Mouse (Mus musculus) embryonic facial prominence, embryonic 14.5 days (tissue): ENCODE data around the gene Anp32e. TPM values are rescaled to one million over a fixed set of nuclear protein-coding genes. Genes with fewer than 3 reads are reported as not detected.
"Not testable (repeated sequence)": the region's sequence is repeated elsewhere in the genome, so short reads cannot be mapped to it uniquely, and the experiment has no call there.

Experiments
- ATAC-seq: fragments of 200-750 bp; cut with Nextera tagmentation; 2 replicates; pipeline ENCODE4 v1.8.0; 2017; ENCODE audit warnings: low read depth, moderate number of reproducible peaks, moderate TSS enrichment
- DNase-seq: peaks from one replicate; pipeline ENCODE4 v3.0.0-alpha.2; 2015; ENCODE audit warnings: low spot score
- H3K27ac ChIP-seq: fragments of 300-500 bp; sonication (generic); replicated peaks from 2 replicates; pipeline ENCODE4 v1.5.1; 2014; ENCODE audit warnings: low read depth, mild to moderate bottlenecking, low read length, moderate library complexity
- H3K27me3 ChIP-seq: fragments of 300-500 bp; sonication (generic); replicated peaks from 2 replicates; pipeline ENCODE4 v1.6.1; 2014; ENCODE audit warnings: low read length; ENCODE audit not compliant: control insufficient read depth, insufficient read depth
- H3K36me3 ChIP-seq: fragments of 300-500 bp; sonication (generic); 2 replicates; pipeline ENCODE4 v1.6.1; 2014; ENCODE audit warnings: low read length, mixed read lengths; ENCODE audit not compliant: control insufficient read depth, insufficient read depth
- H3K4me1 ChIP-seq: fragments of 300-500 bp; sonication (generic); 2 replicates; pipeline ENCODE4 v1.6.1; 2014; ENCODE audit warnings: antibody characterized with exemption, low read length; ENCODE audit not compliant: control insufficient read depth, insufficient read depth
- H3K4me2 ChIP-seq: fragments of 300-500 bp; sonication (generic); 2 replicates; pipeline ENCODE4 v1.6.1; 2014; ENCODE audit warnings: low read depth, mild to moderate bottlenecking, low read length, moderate library complexity, mixed read lengths
- H3K4me3 ChIP-seq: fragments of 300-500 bp; sonication (generic); 2 replicates; pipeline ENCODE4 v1.5.1; 2014; ENCODE audit warnings: low read depth, mild to moderate bottlenecking, low read length
- H3K9ac ChIP-seq: fragments of 300-500 bp; sonication (generic); 2 replicates; pipeline ENCODE4 v1.6.1; 2014; ENCODE audit warnings: low read depth, mild to moderate bottlenecking, low read length, moderate library complexity, mixed read lengths
- H3K9me3 ChIP-seq: fragments of 300-500 bp; sonication (generic); 2 replicates; pipeline ENCODE4 v1.6.1; 2016; ENCODE audit warnings: low read length; ENCODE audit not compliant: control insufficient read depth
- WGBS: fragments of 180-500 bp; shearing (Covaris S2); extraction: QIAGEN DNeasy Blood & Tissue Kit; methylation state at CpG from one replicate; pipeline ENCODE4 v1.1.7; 2014; 5-methylcytosine and 5-hydroxymethylcytosine counted together
- polyA plus RNA-seq: library from polyadenylated mRNA; unstranded; fragments of >200 nt; fragmentation: Nextera tagmentation; extraction: Ambion mirVana; gene quantifications from 2 replicates; pipeline ENCODE4 v1.2.1, GENCODE M21; 2014

Anp32e gene
- polyA plus RNA-seq, 1 experiment from 2014 or later: 62.6 TPM

DNA sequence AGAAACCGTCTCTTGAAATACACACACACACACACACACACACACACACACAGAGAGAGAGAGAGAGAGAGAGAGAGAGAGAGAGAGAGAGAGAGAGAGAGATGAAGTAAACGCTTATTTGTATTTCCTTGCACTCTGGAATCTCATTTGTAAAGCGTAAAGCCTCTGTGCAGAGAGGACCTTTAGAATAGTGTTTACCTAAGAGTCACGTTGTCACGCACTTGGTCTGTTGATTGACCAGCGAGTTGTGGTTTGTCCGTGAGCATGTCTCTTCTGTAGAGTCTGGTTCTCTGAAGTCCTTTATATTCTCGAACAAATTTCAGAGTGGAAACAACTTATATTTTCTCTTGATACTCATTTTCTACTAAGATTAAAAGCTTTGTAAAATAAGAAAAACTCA is 15.7 kb downstream of the Anp32e start:
- Histone ChIP-seq H3K4me2 (no peak overlapping the region), H3K4me1 (no peaks in the 10 kb centered on the region), H3K9ac (no peak overlapping the region), H3K36me3 (peaks cover 70% of the 10 kb centered on the region), H3K27me3 (no peaks in the 10 kb centered on the region), H3K4me3 (no peak overlapping the region), H3K9me3 (no peaks in the 10 kb centered on the region), H3K27ac (no peak overlapping the region)
- no peak for DNase-seq
- WGBS: 88% methylated on average over 8 of the region's 8 CpGs
- no peak for ATAC-seq

DNA sequence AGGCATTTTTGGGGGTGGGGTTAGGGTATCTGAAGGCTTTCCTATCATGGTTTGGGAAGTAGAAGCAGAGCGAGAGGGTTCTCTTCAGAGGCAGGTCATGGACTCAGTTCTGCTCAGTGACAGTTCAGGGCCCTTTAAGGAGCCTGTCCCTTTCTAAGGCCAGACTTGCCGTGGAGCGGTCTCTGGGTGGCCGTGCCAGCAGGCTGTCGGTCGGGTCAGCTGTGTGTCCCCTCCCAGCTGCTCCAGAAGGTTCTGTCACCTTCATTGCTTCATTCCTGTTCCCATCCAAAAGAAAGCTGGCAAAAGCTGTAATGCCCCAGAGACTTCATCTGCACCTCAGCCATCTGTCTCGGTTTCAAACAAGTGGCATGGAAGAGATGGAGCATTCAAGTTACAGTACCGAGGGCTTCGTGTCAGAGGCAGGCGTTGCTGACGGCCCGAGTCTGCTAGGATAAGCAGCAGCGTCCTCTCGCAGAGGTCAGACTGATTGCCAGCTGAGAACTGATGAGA is 16.7 kb downstream of the Anp32e start:
- WGBS: 87% methylated on average over 14 of the region's 14 CpGs
- H3K9ac ChIP-seq: no peak overlapping the region
- H3K4me1 ChIP-seq: no peaks in the 10 kb centered on the region
- no peaks in the 10 kb centered on the region for H3K9me3 ChIP-seq
- no peak overlapping the region for H3K27ac ChIP-seq
- H3K4me3 ChIP-seq: no peak overlapping the region
- ATAC-seq: no peak
- H3K27me3 ChIP-seq: no peaks in the 10 kb centered on the region
- H3K4me2 ChIP-seq: no peak overlapping the region
- DNase-seq: no peak
- H3K36me3 ChIP-seq: peaks cover 59% of the 10 kb centered on the region

DNA sequence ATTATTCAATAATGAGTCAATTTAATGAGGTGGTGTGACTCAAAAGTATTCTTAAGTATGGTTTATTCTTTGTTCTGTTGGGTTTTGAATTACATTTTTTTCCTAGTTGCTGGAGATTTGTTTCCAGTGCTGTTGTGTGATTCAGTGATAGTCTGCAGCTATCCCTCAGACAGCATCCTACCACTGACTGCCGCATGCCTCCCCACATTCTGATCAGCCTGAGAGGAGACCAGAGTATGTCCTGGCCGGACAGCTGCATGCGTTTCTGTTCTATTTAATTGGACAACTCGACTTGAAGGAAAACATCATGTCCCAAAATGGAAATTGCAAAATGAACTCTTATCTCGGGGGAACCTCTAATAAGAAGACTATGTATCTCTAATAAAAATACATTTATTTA is 19.3 kb downstream of the Anp32e start:
- Histone ChIP-seq H3K9me3 (no peaks in the 10 kb centered on the region), H3K4me1 (peaks cover 2% of the 10 kb centered on the region; the same call in 1 of the 2 replicates), H3K4me2 (no peak overlapping the region), H3K9ac (no peak overlapping the region), H3K4me3 (no peak overlapping the region), H3K27me3 (no peaks in the 10 kb centered on the region), H3K36me3 (peaks cover 36% of the 10 kb centered on the region), H3K27ac (no peak overlapping the region)
- DNase-seq (no peak), ATAC-seq (no peak)
- 82% methylated on average over 5 of the region's 5 CpGs for WGBS

DNA sequence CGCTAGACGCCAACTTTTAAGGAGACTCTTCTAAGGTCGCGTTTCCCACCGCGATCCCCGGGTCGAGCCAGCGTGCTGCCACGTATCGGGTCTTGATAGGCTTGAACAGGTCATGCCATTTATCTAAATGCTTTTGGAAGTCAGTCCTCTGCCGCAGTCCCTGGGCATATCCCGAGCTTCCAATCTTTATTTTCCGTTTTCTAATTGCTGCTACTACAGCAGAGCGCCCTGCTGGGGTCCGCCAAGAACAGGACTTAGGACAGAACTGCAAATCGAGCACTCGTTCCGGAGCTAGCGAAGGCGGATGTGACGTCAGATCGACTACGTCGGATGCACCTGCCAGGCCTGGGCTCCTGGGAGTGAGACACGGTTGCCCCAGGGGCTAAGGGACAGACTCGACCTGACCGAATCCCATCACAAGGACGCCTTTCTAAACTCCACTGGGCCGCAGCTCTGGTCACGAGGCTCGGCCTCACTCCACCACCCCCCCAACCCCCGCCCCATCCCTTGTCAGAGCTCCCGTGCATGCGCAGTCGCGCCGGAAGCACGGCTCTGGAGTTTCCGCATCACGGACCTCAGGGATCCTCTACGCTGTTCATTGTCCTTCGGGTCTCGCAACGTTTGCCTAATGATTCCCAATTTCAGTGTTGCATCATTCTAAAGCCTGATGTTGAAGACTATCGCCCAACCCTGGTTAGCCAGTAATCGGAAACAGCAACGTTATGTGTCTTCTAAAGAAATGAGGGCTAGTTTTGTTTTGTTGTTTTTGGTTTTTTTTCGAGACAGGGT is 21.9 kb downstream of the Anp32e start:
- peak overlapping the region; percentile 60 for H3K9ac ChIP-seq
- 2% methylated on average over 49 of the region's 49 CpGs for WGBS
- ATAC-seq (peak; percentile 96), DNase-seq (peak; percentile 95)
- peak overlapping the region; percentile 43 for H3K4me3 ChIP-seq
- H3K27me3 ChIP-seq: no peaks in the 10 kb centered on the region
- peak overlapping the region; percentile 87 for H3K27ac ChIP-seq
- H3K4me2 ChIP-seq: peak overlapping the region; percentile 52
- H3K9me3 ChIP-seq: no peaks in the 10 kb centered on the region
- peaks cover 2% of the 10 kb centered on the region; the same call in 1 of the 2 replicates for H3K4me1 ChIP-seq
- H3K36me3 ChIP-seq: peaks cover 15% of the 10 kb centered on the region

DNA sequence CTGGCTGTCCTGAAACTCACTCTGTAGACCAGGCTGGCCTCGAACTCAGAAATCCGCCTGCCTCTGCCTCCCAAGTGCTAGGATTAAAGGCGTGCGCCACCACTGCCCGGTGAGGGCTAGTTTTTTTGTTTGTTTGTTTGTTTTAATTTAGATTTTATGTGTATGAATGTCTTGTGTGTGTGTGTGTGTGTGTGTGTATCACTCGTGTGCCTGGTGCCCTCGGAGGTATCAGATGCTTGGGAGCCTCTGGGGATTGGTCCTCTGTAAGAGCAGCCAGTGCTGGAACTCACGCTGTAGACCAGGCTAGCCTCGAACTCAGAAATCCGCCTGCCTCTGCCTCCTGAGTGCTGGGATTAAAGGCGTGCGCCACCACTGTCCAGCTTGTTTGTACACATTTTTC is 22.5 kb downstream of the Anp32e start:
- DNase-seq: not testable (repeated sequence)
- WGBS: 70% methylated on average over 12 of the region's 12 CpGs

DNA sequence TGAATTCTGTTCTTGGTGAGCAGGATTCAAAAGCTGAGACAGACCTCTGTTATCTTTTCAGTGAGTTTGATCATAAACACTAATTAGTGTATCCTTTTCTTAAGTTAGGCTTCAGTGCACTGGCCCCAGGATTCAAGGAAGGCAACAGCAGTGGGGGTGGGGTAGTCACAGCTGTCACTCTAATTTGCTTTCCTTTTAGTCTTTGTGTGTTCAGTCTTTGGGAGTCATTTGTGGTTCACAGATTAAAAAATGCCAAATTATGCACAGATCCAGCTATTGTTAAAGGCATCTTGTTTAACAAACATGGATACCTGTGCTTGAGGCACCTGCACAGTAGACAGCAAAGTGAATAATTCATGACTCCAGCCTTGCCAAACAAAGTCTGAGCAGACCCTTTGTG is 24.0 kb downstream of the Anp32e start:
- no peak overlapping the region for H3K4me3 ChIP-seq
- H3K36me3 ChIP-seq: no peaks in the 10 kb centered on the region
- H3K4me1 ChIP-seq: peaks cover 2% of the 10 kb centered on the region; the same call in 1 of the 2 replicates
- ATAC-seq (no peak), DNase-seq (no peak)
- no peaks in the 10 kb centered on the region for H3K9me3 ChIP-seq
- no peak overlapping the region for H3K4me2 ChIP-seq
- no peak overlapping the region for H3K27ac ChIP-seq
- H3K27me3 ChIP-seq: no peaks in the 10 kb centered on the region
- H3K9ac ChIP-seq: no peak overlapping the region

More for the DNA sequence above, 22.5 kb downstream of the Anp32e start:
- not testable (repeated sequence) for H3K4me1 ChIP-seq, H3K36me3 ChIP-seq, H3K9me3 ChIP-seq, ATAC-seq, H3K27me3 ChIP-seq
- Histone ChIP-seq H3K27ac (peak overlapping the region; percentile 87), H3K4me3 (peak overlapping the region; percentile 43), H3K9ac (peak overlapping the region; percentile 60), H3K4me2 (peak overlapping the region; percentile 52)

DNA sequence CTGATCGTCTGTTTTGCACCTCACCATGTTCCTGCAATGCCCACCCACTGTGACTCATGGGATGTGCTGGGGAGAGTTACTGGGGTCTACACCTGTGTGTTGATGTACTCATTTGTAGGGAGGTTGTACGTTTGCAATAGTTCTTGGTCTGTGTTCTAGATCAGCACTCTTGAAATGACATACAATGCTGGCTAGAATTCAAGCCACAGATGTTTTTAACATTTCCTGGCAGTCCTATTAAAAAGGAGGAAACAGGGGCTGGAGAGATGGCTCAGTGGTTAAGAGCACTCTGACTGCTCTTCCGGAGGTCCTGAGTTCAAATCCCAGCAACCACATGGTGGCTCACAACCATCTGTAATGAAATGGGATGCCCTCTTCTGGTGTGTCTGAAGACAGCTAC is 24.5 kb downstream of the Anp32e start:
- WGBS: 69% methylated on average over 3 of the region's 3 CpGs
- DNase-seq (no peak), ATAC-seq (no peak)
- Histone ChIP-seq H3K27me3 (no peaks in the 10 kb centered on the region), H3K4me2 (no peak overlapping the region), H3K4me1 (peaks cover 2% of the 10 kb centered on the region; the same call in 1 of the 2 replicates), H3K9me3 (no peaks in the 10 kb centered on the region), H3K27ac (no peak overlapping the region), H3K9ac (no peak overlapping the region), H3K36me3 (no peaks in the 10 kb centered on the region), H3K4me3 (no peak overlapping the region)

DNA sequence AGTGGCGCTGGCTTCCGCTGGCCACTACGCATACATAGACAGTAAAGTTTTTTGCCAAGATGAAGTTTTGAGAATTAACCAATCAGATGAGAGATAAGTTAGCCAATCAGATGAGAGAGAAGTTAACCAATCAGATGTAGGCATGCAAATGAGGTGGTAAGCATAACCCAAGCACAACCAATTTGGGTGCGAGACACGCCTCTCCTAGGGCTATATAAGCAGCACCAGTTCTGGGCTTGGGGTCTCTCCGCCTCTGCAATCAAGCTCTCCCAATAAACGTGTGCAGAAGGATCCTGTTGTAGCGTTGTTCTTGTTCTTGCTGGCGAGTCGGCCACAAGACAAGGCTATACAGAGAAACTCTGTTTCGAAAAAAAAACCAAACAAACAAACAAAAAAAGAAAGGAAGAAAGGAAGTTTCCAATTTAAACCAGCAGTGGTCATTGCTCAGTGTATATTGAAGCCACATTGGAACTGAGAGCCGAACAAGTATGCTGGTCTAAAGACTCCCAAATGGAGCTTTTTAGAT is 25.7 kb downstream of the Anp32e start:
- not testable (repeated sequence) for H3K27ac ChIP-seq, H3K27me3 ChIP-seq, H3K36me3 ChIP-seq, H3K4me1 ChIP-seq, H3K9me3 ChIP-seq, ATAC-seq, DNase-seq, H3K4me2 ChIP-seq, H3K9ac ChIP-seq, H3K4me3 ChIP-seq
- WGBS: 88% methylated on average over 12 of the region's 12 CpGs
